Mouse (Mus musculus): ENCODE data around the gene Notch2.
"Not testable (repeated sequence)": the region's sequence is repeated elsewhere in the genome, so short reads cannot be mapped to it uniquely, and the experiment has no call there.

Notch2 gene

DNA sequence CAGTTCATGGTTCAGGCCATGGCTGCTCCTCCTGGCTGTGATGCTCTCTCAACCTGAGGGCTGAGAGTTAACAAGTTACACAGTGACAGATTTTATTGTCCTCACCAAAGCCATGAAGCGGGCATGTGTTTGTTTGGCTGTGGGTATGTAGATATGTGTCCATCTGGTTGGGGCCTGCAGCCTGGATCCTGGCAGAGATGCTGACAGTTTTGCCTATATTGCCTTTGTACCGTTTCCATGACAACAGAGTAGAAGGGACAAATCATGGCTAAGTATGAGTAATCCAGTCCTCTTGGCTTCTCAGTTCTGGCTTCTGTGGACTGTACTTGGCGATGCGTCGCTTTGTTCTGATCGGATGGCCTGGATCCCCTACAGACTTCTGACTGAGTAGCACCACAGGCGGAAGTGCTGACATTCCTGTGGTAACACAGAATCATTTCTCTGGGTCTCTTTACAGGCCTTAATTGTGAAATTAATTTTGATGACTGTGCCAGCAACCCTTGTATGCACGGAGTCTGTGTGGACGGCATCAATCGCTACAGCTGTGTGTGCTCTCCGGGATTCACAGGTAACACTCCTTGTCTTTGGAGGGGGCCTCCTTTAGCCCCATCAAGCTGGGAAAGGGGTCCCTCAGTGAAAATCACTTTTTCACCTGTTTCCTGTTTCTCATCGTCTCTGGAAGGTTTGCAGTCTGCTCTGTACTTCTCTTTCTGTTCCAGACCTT lies 93.4 kb downstream of the Notch2 start:
- no peak for DNase-seq

DNA sequence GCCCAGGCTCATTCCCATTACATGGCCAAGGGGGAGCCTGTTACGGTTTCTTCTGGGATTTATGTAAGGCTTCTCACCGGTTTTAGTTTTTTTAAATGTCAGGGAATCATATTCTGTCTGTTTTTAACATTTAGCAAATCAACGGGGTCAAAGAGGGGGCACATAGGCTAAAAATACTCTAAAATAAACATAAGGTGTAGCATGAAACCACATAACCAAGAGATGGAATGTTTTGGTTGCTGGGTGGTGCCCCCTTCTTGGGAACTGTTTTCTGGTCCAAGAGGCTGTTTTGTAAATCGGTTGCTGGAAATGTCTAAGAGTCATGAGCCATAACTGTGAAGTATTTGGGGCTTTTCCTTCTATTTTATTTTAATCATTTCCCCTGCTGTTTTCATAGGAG lies 95.1 kb downstream of the Notch2 start:
- DNase-seq, result no peak

DNA sequence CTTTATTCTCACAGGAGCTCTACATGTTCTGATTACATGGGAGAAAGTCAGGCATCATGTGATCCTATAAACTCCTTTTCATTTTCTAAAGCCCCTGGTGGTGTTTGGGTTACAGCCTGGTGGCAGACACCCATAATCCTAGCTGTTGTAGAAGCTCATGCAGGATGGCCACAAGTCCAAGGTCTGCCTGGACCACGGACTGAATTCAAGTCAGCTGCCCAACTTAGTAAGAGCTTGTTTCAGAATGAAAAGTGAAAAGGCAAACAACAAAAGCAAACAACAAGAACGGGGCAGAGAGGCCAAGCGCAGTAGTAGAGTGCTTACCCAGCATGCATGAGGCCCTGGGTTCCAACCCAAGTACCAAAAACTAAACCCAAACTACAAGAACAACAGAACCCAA lies 95.5 kb downstream of the Notch2 start:
- no peak for DNase-seq

DNA sequence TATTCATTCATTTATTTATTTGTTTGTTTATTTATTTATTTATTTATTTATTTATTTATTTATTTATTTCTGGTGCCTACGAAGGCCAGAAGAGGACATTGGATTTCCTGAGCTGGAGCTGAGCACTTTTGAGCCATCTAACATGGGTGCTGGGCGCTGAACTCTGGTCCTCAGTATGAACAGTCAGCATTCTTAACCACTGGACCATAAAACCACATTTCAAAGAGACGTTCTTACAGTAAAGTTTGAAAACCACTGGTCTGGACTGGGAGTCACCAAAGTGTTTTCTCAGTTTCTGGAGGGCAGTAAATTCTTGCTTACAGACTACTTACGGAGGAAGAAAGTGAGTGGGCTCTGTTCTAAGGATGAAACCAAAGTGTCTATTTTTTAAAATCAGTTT lies 97.3 kb downstream of the Notch2 start:
- DNase-seq, result no peak

DNA sequence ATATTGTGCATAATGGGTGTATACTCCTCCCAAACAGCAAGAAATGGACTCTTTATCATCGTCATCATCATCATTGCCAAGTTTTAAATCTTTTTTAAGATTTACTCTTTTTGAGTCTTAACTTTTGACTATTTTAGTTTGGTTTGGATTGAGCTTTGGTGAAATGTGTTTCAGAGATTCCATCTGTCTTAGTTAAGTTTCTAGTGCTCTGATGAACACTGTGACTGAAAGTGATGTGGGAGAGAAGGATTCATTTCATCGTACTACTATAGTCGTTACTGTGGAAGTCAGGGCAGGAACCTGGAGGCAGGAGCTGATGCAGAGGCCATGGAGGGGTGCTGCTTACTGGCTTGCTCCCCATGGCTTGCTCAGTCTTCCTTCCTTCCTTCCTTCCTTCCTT lies 104.9 kb downstream of the Notch2 start:
- DNase-seq, result no peak

DNA sequence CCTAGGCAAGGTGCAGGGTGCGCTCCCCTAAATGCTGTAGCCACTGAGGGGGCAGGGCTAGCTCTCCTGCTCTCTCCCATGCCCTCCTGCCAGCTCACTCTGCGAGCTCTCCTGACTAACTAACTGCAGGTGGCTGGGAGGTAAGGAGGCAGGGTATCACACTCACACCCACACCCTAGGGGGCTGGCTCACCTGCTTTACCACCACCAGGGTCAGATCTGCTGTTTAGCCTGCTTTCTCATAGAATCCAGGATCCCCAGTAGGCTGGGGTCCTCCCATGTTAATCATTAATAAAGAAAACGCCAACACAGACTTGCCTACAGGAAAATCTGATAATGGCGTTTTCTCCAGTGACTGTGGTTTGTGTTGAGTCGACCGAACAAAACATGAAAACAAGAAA lies 106.0 kb downstream of the Notch2 start:
- no peak for DNase-seq

DNA sequence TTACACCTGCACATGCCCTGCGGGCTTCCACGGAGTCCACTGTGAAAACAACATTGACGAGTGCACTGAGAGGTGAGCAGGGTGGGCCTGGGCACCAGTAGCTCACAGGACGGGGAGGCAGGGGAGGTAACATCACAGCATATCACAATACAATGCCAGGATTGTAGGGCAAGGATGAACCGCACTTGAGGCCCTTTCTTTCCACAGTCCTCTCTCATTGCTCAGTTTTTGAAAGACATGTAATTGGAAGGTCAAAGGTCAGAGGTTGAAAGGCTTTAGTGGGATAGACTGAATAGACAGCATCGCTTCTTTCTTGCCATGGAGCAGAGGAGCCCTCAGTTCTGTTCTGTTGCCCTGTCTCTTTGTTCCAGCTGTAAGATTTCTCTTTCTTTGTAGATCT lies 107.6 kb downstream of the Notch2 start:
- no peak for DNase-seq

DNA sequence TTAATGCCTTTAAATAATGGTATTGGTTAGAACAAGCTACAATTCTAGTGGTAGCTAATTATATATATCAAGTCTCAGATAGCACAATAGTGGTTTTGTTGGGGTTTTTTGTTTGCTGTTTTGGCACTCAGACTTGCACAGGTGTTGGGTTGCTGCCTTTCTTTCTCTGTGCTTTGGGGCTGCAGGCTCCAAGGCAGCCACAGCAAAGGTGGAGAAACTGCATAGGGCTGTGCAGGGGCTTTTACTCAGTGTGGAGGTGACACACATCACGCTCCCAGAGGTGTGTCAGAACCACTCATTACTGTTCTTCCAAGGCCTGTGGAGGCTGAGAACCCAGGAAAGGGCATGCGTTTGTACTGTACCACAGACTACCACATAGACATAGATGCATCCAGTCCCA lies 114.4 kb downstream of the Notch2 start:
- no peak for DNase-seq

DNA sequence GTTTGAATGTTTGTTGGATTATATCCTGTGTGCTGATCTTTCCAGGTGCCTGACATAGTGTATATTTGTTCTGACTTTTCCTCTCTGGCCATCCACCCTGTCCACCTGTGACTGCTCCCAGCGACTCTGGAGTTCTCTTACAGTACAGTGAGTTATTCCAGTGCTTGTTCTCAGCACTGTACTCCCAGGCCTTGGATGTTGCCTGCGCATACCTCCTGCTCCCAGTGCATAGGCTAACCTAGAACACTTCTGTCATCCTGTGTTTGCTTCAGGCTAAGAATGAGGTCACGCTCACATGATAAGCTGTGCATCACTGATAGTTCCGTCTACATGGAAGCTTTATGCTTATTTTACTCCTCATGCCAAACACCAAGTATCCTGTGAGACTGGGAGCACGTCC lies 115.4 kb downstream of the Notch2 start:
- DNase-seq, result no peak

DNA sequence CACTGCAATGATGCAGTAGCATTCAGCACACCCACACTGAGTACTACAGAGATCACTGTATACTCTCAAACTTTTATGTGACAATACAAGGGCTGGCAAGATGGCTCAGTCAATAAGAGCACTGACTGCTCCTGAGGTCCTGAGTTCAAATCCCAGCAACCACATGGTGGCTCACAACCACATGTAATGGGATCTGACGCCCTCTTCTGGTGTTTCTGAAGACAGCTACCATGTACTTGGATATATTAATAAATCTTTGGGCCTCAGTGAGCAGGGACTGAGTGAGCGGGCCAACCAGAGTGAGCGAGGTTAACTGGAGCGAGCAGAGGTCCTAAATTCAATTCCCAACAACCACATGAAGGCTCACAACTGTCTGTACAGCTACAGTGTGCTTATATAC lies 118.8 kb downstream of the Notch2 start:
- not testable (repeated sequence) for DNase-seq

DNA sequence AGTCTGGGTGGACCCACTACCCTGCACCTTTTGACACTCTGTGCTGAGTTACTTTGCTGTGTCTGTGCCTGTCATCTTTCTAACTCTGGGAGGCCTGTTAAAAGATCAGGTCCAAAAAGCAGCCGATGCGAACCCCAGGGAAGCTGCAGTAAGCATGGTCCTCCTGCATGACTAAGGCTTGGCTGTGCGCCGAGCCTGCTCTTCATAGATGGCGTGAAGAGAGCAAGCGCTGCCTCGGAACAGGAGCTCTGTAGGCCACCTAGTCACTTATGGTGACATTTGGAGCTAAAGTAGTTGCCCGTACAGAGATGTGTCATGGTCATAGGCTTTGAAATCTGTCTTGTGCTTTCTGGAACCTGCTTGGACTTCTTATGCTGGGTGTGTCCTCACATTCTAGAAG lies 119.3 kb downstream of the Notch2 start:
- no peak for DNase-seq

DNA sequence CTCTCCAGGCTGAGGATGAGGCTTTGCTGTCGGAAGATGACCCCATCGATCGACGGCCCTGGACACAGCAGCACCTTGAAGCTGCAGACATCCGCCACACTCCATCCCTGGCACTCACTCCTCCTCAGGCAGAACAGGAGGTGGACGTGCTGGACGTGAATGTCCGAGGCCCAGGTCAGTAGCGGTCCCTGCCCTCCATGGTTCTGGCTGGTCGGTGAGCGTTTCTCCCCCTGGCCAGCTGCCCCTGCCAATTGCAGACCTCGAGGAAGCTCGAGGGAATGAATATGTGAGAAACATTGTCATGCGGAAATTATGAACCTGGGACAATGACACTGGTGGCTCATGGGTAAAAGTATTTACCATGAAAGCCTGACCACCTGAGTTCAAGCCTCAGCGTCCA lies 128.1 kb downstream of the Notch2 start:
- DNase-seq, result no peak

DNA sequence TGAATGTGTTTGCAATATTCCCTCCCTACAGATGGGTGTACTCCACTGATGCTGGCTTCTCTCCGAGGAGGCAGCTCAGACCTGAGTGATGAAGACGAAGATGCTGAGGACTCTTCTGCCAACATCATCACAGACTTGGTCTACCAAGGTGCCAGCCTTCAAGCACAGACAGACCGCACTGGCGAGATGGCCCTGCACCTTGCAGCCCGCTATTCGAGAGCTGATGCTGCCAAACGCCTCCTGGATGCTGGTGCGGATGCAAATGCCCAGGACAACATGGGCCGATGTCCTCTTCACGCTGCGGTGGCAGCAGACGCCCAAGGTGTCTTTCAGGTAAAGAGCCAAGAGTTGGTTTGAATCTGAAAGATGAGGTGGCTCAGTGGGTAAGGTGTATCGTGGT lies 129.5 kb downstream of the Notch2 start:
- no peak for DNase-seq

DNA sequence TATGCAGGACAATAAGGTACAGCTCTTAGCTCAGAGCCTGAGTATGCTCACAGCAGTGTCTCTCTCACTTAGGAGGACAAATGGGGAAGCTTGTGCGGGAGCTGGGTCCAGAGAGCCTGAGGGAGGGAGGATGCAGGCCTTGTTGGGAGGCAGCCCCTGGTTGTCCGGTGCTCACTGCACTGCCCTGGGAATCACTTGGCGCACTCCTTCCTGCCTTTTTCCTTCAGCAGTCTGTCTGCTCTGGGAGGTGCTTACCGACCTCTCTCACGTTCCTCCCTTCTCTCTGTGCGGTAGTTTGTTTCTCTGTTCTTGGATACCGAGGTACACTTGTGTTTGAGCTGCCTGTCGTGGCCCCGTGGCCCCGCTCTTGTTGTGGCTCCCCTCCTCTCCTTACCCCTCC lies 131.9 kb downstream of the Notch2 start:
- DNase-seq, result no peak

DNA sequence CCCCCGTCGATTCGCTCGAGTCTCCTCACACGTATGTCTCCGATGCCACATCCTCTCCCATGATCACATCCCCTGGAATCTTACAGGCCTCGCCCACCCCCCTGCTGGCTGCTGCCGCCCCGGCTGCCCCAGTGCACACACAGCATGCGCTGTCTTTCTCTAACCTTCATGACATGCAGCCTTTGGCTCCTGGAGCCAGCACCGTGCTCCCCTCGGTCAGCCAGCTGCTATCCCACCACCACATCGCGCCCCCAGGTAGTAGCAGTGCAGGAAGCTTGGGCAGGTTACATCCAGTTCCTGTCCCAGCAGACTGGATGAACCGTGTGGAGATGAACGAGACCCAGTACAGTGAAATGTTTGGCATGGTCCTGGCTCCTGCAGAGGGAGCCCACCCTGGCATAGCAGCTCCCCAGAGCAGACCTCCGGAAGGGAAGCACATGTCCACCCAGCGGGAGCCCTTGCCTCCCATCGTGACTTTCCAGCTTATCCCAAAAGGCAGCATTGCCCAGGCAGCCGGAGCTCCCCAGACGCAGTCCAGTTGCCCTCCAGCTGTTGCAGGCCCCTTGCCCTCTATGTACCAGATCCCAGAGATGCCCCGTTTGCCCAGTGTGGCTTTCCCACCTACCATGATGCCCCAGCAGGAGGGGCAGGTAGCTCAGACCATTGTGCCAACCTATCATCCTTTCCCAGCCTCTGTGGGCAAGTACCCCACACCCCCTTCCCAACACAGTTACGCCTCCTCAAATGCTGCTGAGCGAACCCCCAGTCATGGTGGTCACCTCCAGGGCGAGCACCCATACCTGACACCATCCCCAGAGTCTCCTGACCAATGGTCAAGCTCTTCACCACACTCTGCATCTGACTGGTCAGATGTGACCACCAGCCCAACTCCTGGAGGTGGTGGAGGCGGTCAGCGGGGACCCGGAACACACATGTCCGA lies 133.4 kb downstream of the Notch2 start:
- DNase-seq, result no peak

DNA sequence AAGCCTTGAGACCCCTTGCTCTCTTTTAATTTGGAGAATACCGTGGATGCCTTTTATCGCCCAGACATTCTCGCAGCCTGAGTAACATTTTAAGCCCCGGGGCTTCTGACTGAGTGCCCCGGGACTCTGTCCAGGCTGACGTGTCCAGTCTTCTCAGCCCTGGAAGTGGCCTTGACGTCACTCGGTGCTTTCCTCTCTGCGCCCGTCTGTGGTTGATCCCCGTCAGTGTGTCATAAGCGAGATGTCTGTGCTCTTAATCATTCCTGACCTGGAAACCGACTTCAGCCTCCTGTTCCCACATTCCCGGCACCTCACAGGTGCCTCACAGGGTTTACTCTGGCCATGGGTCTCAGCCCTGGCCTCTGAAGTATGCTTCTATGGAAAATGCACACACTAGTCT lies 134.4 kb downstream of the Notch2 start:
- no peak for DNase-seq

DNA sequence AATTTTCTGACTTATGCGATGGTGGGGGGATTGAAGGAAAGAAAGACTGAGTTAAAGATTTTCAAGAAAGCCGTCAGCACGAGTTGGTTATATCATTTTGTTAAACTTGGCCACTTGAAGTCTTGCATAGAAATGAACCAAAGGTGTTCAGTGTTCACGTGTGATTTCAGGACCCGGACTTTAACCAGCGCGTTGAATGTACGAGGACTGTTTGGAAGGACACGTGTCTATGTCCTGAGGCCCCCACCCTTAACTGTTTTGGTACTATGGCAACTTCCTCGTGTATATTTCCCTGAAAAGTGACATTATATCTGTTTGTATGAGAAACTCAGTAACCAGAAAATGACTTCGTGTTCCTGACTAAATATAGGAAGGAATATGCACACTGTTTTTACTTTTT lies 136.6 kb downstream of the Notch2 start:
- DNase-seq, result no peak

DNA sequence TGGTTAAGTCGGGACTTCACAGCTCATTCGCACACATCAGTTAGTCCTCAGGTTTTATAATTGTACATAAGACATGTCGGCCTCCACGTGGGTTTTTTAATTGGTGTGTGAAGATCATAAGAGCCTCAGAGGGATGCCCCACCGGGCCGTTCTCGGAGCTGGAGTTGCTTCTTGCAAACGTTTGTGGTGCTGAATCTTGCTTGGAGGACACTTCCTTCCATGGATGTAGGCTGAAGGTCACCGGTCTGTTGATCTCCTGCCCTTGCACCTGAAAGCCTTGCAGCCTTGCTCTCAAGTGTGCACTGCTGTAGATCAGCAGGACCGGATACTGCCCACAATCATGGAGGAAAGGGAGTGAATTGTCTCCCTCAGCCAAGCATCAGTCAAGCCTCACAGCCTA lies 137.7 kb downstream of the Notch2 start:
- DNase-seq, result no peak

DNA sequence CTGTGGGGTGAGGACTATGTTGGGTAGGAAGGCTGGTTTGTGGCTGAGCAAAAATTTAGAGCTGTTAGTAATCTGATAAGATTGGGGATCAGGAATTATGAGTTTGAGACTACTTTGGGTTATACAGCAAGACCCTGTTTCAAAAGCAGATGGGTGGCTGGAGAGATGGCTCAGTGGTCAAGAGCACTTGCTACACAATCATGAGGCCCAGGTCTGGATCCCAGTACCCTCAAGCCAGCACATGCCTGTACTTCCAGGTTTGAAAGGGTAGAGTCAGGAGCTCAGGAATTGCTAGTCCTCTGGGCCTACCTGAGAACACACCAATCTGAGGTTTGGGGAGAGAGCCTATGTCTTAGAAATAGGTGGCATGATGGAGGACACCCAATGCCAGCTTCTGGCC lies 140.1 kb downstream of the Notch2 start:
- no peak for DNase-seq

DNA sequence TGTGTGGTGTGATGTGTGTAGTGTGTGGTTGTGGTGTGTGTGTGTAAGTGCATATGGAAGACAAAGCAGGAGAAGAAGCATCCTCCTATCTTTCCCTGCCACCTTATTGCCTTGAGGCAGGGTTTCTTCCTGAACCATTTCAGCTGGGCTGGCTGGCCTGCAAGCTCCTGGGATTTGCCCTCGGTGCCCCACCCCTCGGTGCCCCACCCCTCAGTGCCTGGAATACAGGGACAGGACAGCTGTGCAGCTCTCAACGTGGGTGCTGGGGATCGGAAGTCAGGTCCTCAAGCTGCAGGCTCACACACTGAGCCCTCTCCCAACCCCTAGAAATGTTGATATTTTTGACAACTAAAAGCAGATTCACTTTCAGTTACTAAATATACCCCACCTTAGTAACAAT lies 142.8 kb downstream of the Notch2 start:
- DNase-seq, result no peak

DNA sequence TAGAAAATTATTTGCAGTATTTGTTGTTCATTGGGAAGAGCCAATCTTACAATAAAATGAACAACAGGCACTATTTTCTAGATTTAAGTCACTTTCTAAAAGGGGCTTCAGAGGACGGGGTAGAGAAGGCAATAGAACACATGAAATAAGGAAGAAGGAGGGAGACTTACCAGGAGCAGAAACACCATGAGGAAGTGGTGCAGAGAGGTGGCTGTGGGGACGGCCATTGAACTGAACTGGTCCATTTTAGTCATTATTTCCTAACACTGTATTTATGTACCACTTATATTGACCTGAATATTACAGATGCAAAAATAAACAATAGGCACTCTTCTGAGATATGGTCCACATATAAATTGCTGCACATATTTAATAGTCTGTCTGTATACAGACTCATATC lies 143.7 kb downstream of the Notch2 start:
- no peak for DNase-seq

DNA sequence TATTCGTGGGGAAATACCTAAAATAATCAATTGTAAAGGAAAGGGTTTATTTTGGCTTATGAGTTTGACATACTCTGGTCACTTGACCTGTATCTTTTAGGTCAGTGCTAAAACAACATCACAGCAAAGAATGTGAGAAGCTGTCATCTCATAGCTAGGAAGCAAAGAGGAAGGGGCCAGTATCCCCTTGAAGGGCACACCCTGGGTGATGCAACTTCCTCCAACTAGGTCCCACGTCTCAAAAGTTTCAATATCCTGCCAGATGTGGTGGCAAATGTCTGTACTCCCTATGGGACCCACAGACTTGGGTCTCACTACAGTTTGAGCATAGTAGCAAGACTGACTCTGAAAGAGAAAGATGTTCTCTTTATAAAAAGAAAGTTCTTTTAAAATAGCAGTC lies 144.3 kb downstream of the Notch2 start:
- DNase-seq, result no peak

DNA sequence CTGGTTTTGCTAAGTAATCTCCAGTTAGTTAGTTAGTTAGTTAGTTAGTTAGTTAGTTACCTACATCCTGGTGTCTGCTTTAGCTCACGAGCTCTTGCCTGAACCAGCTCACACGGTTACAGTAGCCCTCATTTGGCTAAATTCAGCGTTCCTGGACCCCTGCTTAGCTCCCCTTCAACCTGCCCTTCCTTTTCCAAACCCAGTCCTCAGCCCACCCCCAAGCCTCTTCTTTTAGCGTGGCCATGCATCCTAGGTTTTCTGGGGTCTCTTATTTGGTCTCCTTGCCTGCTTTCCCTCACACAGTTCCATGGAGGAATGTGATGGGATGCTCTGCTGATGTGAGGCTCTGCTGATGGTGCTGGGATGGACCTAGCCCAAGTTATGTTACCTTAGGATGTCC lies 145.3 kb downstream of the Notch2 start:
- DNase-seq, result no peak

DNA sequence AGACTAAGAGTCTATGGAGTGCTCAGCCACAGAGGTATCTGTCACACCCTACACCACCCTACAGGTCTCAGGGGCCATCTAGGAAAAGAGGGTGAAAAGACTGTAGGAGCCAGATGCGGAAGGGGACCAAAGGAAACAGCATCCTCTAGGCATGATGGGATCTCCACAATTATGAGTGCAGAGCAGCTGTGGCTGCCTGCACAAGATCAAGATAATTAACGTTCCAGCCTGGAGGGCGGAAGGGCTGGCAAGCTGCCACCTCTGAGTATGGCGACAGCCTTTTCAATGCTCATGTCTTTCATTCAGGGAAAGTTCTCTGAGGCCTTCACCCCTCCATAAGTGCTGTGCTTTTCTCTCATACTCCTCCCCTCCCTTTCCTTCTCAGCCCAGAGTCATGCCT lies 146.0 kb downstream of the Notch2 start:
- DNase-seq, result no peak

DNA sequence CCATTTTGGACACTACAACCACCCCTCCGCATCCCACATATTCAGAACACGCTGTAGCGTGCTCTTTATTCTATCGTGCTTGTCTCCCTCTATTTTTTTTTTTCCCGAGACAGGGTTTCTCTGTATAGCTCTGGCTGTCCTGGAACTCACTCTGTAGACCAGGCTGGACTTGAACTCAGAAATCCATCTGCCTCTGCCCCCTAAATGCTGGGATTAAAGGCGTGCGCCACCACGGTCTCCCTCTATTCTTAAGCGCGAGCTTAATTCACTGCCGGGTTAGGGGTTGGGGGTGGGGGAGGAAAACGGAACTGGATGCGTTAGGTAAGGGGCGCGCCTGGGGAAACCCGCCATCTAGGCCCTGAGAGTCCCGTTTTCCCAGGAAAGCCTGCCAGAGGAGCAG lies 147.0 kb downstream of the Notch2 start, which contains the start of gene Adam30:
Adam30 (plus strand) TSS at position 301 of the 400 bp plus-strand sequence.
- DNase-seq, result no peak

Measured in thymus, postnatal 14 days (tissue).